In genomic region chr11:80623038-80623380, GRCm38 (mm10) we compare ENCODE assay signal across 9 mouse cellular contexts.
DNase-seq lines count a peak whose midpoint lies in the region; ATAC-seq lines count a peak whose summit lies in the region.
"Had no signal": no experiment of that assay in that cellular context is flagged by ENCODE, and none has a peak within 500 bp of the region (broad histone marks: within the 10 kb centered on the region; RNA-seq: fewer than 3 reads in every experiment).

No protein-coding gene starts in this region.

- peaks cover 19% of the 10 kb centered on the region for H3K4me1 ChIP-seq in forebrain, embryonic 10.5 days
- peaks cover 21% of the 10 kb centered on the region for H3K4me1 ChIP-seq in hindbrain, embryonic 15.5 days (replicated peaks)
- no peaks in the 10 kb centered on the region for H3K4me1 ChIP-seq in kidney, embryonic 14.5 days (ENCODE audit: control insufficient read depth, insufficient read depth, low read length)
- H3K4me1 ChIP-seq: liver, embryonic 15.5 days had no signal

- peak; percentile 84 for ATAC-seq in hindbrain, embryonic 15.5 days (ENCODE audit: low FRiP score, low read depth)
- ATAC-seq in kidney, embryonic 14.5 days (ENCODE audit: low FRiP score, low TSS enrichment), result no peak

- peaks cover 78% of the 10 kb centered on the region for H3K27me3 ChIP-seq in forebrain, embryonic 10.5 days (ENCODE audit: poor library complexity, severe bottlenecking)
- no peaks in the 10 kb centered on the region for H3K27me3 ChIP-seq in hindbrain, embryonic 15.5 days
- no peaks in the 10 kb centered on the region for H3K27me3 ChIP-seq in kidney, embryonic 14.5 days (ENCODE audit: control insufficient read depth, insufficient read depth, low read length)

- no peaks in the 10 kb centered on the region for H3K36me3 ChIP-seq in forebrain, embryonic 10.5 days (replicated peaks)
- no peaks in the 10 kb centered on the region for H3K36me3 ChIP-seq in hindbrain, embryonic 15.5 days
- no peaks in the 10 kb centered on the region for H3K36me3 ChIP-seq in kidney, embryonic 14.5 days (ENCODE audit: control insufficient read depth, insufficient read depth, low read length)
- H3K36me3 ChIP-seq: liver, embryonic 15.5 days had no signal

- H3K9me3 ChIP-seq in forebrain, embryonic 10.5 days, result no peaks in the 10 kb centered on the region
- H3K9me3 ChIP-seq in hindbrain, embryonic 15.5 days, result no peaks in the 10 kb centered on the region
- no peaks in the 10 kb centered on the region for H3K9me3 ChIP-seq in kidney, embryonic 14.5 days (ENCODE audit: control insufficient read depth, low read length)
- H3K9me3 ChIP-seq: liver, embryonic 15.5 days had no signal

- no peak overlapping the region for H3K27ac ChIP-seq in forebrain, embryonic 10.5 days
- peak overlapping the region; percentile 96 for H3K27ac ChIP-seq in hindbrain, embryonic 15.5 days (replicated peaks)
- no peak overlapping the region for H3K27ac ChIP-seq in kidney, embryonic 14.5 days (ENCODE audit: low read depth, low read length)
- H3K27ac ChIP-seq: liver, embryonic 15.5 days had no signal

- H3K9ac ChIP-seq in hindbrain, embryonic 15.5 days, result peak overlapping the region; percentile 26
- no peak overlapping the region for H3K9ac ChIP-seq in kidney, embryonic 14.5 days (ENCODE audit: low read depth, low read length)
- H3K9ac ChIP-seq: liver, embryonic 15.5 days had no signal

- DNase-seq in forebrain, embryonic 10.5 days (ENCODE audit: extremely low spot score, low spot score), result peak; percentile 42
- peak; percentile 49 for DNase-seq in mesoderm, embryonic 11.5 days (ENCODE audit: low read depth, low spot score)
- peak; percentile 42 for DNase-seq in right cerebral cortex, postnatal 14 days
- DNase-seq in lung, postnatal 25 days (ENCODE audit: low spot score), result no peak
- no peak for DNase-seq in lung, adult 18-20 months
- DNase-seq: heart, postnatal 36 days had no signal

- H3K4me2 ChIP-seq in hindbrain, embryonic 15.5 days, result peak overlapping the region; percentile 51
- H3K4me2 ChIP-seq in kidney, embryonic 14.5 days (replicated peaks; ENCODE audit: low read depth, low read length), result no peak overlapping the region
- H3K4me2 ChIP-seq: liver, embryonic 15.5 days had no signal

- WGBS in forebrain, embryonic 10.5 days, result 35% methylated on average over 7 of the region's 7 CpGs
- 2% methylated on average over 7 of the region's 7 CpGs for WGBS in hindbrain, embryonic 15.5 days
- 66% methylated on average over 7 of the region's 7 CpGs for WGBS in kidney, embryonic 14.5 days

- H3K4me3 ChIP-seq in forebrain, embryonic 10.5 days, result peak overlapping the region; percentile 29; the same call in 1 of the 2 replicates
- H3K4me3 ChIP-seq in hindbrain, embryonic 15.5 days, result peak overlapping the region; percentile 13
- H3K4me3 ChIP-seq in kidney, embryonic 14.5 days (ENCODE audit: low read length), result no peak overlapping the region
- H3K4me3 ChIP-seq: liver, embryonic 15.5 days had no signal

Comparison
In these comparisons a context has a peak if more than half of its experiments do, and no peak if none do; other contexts are left out.
1. DNase-seq: peak in forebrain, embryonic 10.5 days (single experiment), mesoderm, embryonic 11.5 days (single experiment) and right cerebral cortex, postnatal 14 days (single experiment); none in lung, postnatal 25 days (single experiment) and lung, adult 18-20 months (0 of 2).